Comparison of ENCODE assay signal across 9 mouse cellular contexts in the genomic region with DNA sequence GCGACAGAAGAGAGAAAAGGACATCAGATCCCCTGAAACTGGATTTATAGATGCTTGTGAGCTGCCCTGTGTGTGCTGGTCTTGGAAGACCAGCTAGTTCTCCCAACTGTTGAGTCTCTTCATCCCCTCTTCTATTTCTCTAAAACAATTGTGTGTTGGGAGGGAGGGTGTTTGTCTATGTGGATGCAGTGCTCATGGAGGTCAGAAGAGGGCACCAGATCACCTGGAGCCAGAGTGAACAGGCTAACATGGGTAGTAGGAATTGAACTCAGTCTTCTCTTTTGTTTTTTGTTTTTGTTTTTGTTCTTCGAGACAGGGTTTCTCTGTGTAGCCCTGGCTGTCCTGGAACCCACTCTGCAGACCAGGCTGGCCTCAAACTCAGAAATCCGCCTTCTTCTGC. TPM values are rescaled to one million over a fixed set of nuclear protein-coding genes. Genes with fewer than 3 reads are reported as not detected.
DNase-seq lines count a peak whose midpoint lies in the region; ATAC-seq lines count a peak whose summit lies in the region.
"Had no signal": no experiment of that assay in that cellular context is flagged by ENCODE, and none has a peak within 500 bp of the region (broad histone marks: within the 10 kb centered on the region; RNA-seq: fewer than 3 reads in every experiment).

No protein-coding gene starts in this region.

- ATAC-seq in monocyte, adult 5-6 weeks (replicated peaks; ENCODE audit: insufficient number of reproducible peaks, low FRiP score, low TSS enrichment, poor library complexity, severe bottlenecking) = no peak

- peak; percentile 38 for DNase-seq in adrenal gland, postnatal 10 days
- DNase-seq in adrenal gland, postnatal 4 days (ENCODE audit: low spot score in 2 of 2) = no peak
- peak; percentile 21 to 29 for DNase-seq in layer of hippocampus, postnatal 10 days (ENCODE audit: low spot score in 2 of 2)
- no peak for DNase-seq in layer of hippocampus, adult 9-11 months
- peak; percentile 30 for DNase-seq in T-cell, adult 2 months (ENCODE audit: low spot score)
- DNase-seq in embryo, embryonic 11 days = peak; percentile 39
- DNase-seq in lung, postnatal 25 days (ENCODE audit: low spot score) = peak; percentile 7

RNA-seq across cellular contexts. Expression of gene Rusc1, which starts 34.3 kb away (rescaled TPM):
- 10 to 100 TPM; 19.2 to 23.2 TPM for total RNA-seq in adrenal gland, postnatal 10 days (2021)
- total RNA-seq in adrenal gland, postnatal 4 days (2021) = 10 to 100 TPM; 21.9 to 27.4 TPM
- 100 to 1,000 TPM; 164 to 173 TPM for total RNA-seq in layer of hippocampus, postnatal 10 days (2021)
- 15.7 to 30.9 TPM (median 22.4 TPM) in 3 replicates for total RNA-seq in monocyte, adult 5-6 weeks (2017)

RNA-seq across cellular contexts. Expression of gene Gm43738, which starts 42.1 kb away (rescaled TPM):
- not detected for total RNA-seq in adrenal gland, postnatal 10 days (2021)
- not detected for total RNA-seq in adrenal gland, postnatal 4 days (2021)
- total RNA-seq in layer of hippocampus, postnatal 10 days (2021) = under 1 TPM in 1 of 2 experiments, not detected in 1; 0.18 TPM
- not detected in 3 replicates for total RNA-seq in monocyte, adult 5-6 weeks (2017)
- total RNA-seq: left cerebral cortex, adult 18-20 months had no signal

RNA-seq across cellular contexts. Expression of gene Fdps, which starts 43.0 kb away (rescaled TPM):
- total RNA-seq in adrenal gland, postnatal 10 days (2021) = 10 to 100 TPM; 56.9 to 70.2 TPM
- total RNA-seq in adrenal gland, postnatal 4 days (2021) = 10 to 100 TPM; 79.4 to 85.0 TPM
- 100 to 1,000 TPM; 159 to 162 TPM for total RNA-seq in layer of hippocampus, postnatal 10 days (2021)
- 37.2 to 55.7 TPM (median 39.0 TPM) in 3 replicates for total RNA-seq in monocyte, adult 5-6 weeks (2017)

Comparison
In these comparisons a context has a peak if more than half of its experiments do, and no peak if none do; other contexts are left out.
1. DNase-seq: peak in adrenal gland, postnatal 10 days (single experiment), layer of hippocampus, postnatal 10 days (2 of 2), T-cell, adult 2 months (single experiment), embryo, embryonic 11 days (single experiment) and lung, postnatal 25 days (single experiment); none in adrenal gland, postnatal 4 days (0 of 2) and layer of hippocampus, adult 9-11 months (single experiment).